Mouse (Mus musculus): ENCODE data around the gene Uso1.

DNA sequence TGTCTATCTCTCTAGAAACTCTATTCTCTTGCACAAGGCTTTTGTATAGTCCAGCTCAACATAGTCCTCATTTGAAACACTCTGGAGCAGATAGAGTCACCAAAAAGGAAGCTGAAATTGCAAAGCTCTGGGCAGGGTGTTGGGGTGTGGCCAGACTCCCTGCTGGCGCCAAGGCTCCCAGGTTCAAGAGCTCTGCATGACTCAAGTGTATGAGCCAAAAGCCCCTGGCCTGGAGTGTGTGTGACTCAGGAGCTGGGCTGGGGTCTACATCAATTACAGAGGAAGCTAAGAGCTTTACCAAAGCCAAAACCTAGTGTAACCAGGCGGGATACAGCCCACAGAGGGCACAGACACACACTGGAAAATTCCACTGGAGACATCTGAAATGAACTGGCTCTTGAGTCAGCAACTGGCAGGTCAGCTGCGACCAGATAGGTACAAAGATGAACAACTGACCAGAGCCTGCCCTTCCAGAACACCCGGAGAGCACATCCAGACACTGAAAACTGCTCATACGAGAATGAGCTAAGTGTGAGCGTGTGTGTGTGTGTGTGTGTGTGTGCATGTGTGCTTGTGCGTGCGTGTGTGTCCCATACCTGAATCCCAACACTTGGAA, 82.7 kb downstream of the Uso1 start:
- TF ChIP-seq EP300 (IDR thresholded peaks at IDR 0.05; ENCODE audit: low read depth) (no peak), CTCF (IDR thresholded peaks at IDR 0.05; ENCODE audit: low read depth) (no peak)
